Mouse (Mus musculus): ENCODE results near the gene Esrp2.

Esrp2 gene

GRCm38 (mm10) chr8:106147868-106148565, 11.2 kb upstream of the Esrp2 start:
- DNase-seq: no peak

- DNase-seq: no peak
Measured at GRCm38 (mm10) chr8:106146014-106146413, 9.2 kb upstream of the Esrp2 start.

GRCm38 (mm10) chr8:106145331-106145730, 8.6 kb upstream of the Esrp2 start:
- DNase-seq: no peak

GRCm38 (mm10) chr8:106140769-106141168, 4.0 kb upstream of the Esrp2 start:
- peak; percentile 69 for DNase-seq

- DNase-seq: no peak
Measured at GRCm38 (mm10) chr8:106140191-106140590, 3.4 kb upstream of the Esrp2 start.

GRCm38 (mm10) chr8:106138616-106139015, 1.8 kb upstream of the Esrp2 start:
- DNase-seq: no peak

GRCm38 (mm10) chr8:106137906-106138477, 1.2 kb upstream of the Esrp2 start:
- peak; percentile 85 for DNase-seq

- no peak for DNase-seq
Measured at GRCm38 (mm10) chr8:106137218-106137905, 588 bp upstream of the Esrp2 start.

- no peak for DNase-seq
Measured at GRCm38 (mm10) chr8:106135672-106136071, 1.1 kb downstream of the Esrp2 start.

GRCm38 (mm10) chr8:106134751-106135571, 1.8 kb downstream of the Esrp2 start:
- peak; percentile 99 for DNase-seq

GRCm38 (mm10) chr8:106133946-106134345, 2.8 kb downstream of the Esrp2 start:
- no peak for DNase-seq

GRCm38 (mm10) chr8:106133526-106133925, 3.2 kb downstream of the Esrp2 start:
- DNase-seq: no peak

- no peak for DNase-seq
Measured at GRCm38 (mm10) chr8:106132356-106132755, 4.4 kb downstream of the Esrp2 start.

- no peak for DNase-seq
Measured at GRCm38 (mm10) chr8:106131488-106132222, 5.1 kb downstream of the Esrp2 start.

GRCm38 (mm10) chr8:106131021-106131420, 5.8 kb downstream of the Esrp2 start:
- DNase-seq: no peak

GRCm38 (mm10) chr8:106130505-106130904, 6.3 kb downstream of the Esrp2 start:
- no peak for DNase-seq

GRCm38 (mm10) chr8:106129997-106130396, 6.8 kb downstream of the Esrp2 start:
- DNase-seq: no peak

GRCm38 (mm10) chr8:106129232-106129930, 7.4 kb downstream of the Esrp2 start:
- DNase-seq: no peak

GRCm38 (mm10) chr8:106127882-106128410, 8.8 kb downstream of the Esrp2 start:
- DNase-seq: no peak

GRCm38 (mm10) chr8:106127054-106127453, 9.7 kb downstream of the Esrp2 start:
- no peak for DNase-seq

- DNase-seq: no peak
Measured at GRCm38 (mm10) chr8:106126055-106126454, 10.7 kb downstream of the Esrp2 start.

GRCm38 (mm10) chr8:106123443-106123842, 13.3 kb downstream of the Esrp2 start:
- DNase-seq: no peak
